8 mouse cellular contexts compared by ENCODE assay signal in genomic region chr12:35895875-35896763, GRCm38 (mm10). TPM values are rescaled to one million over a fixed set of nuclear protein-coding genes. Genes with fewer than 3 reads are reported as not detected.
A peak's percentile ranks its signal among the peaks of the same experiment; 100 is the strongest.
DNase-seq lines count a peak whose midpoint lies in the region; ATAC-seq lines count a peak whose summit lies in the region.

No protein-coding gene starts in this region.

- H3K36me3 ChIP-seq in intestine, embryonic 14.5 days (ENCODE audit: control insufficient read depth, insufficient read depth, low read length): no peaks in the 10 kb centered on the region
- no peaks in the 10 kb centered on the region for H3K36me3 ChIP-seq in limb, embryonic 12.5 days
- H3K36me3 ChIP-seq in midbrain, embryonic 13.5 days: no peaks in the 10 kb centered on the region
- no peaks in the 10 kb centered on the region for H3K36me3 ChIP-seq in splenic B cell, adult 2 months (ENCODE audit: control insufficient read depth, insufficient read depth, low read length, poor library complexity, severe bottlenecking)

- H3K4me3 ChIP-seq in intestine, embryonic 14.5 days (ENCODE audit: low read depth, low read length): peak overlapping the region; percentile 22
- H3K4me3 ChIP-seq in limb, embryonic 12.5 days (replicated peaks): peak overlapping the region; percentile 33
- peak overlapping the region; percentile 43 for H3K4me3 ChIP-seq in midbrain, embryonic 13.5 days (replicated peaks)

- 30% methylated on average over 20 of the region's 20 CpGs for WGBS in intestine, embryonic 14.5 days
- WGBS in limb, embryonic 12.5 days: 31% methylated on average over 20 of the region's 20 CpGs
- WGBS in midbrain, embryonic 13.5 days: 13% methylated on average over 20 of the region's 20 CpGs

- H3K9ac ChIP-seq in intestine, embryonic 14.5 days (ENCODE audit: low read length): peak overlapping the region; percentile 30; the same call in 1 of the 2 replicates
- no peak overlapping the region for H3K9ac ChIP-seq in limb, embryonic 12.5 days (replicated peaks)
- H3K9ac ChIP-seq in midbrain, embryonic 13.5 days (replicated peaks): peak overlapping the region; percentile 56; the same call in 1 of the 2 replicates

- H3K9me3 ChIP-seq in intestine, embryonic 14.5 days (ENCODE audit: control insufficient read depth, low read length): no peaks in the 10 kb centered on the region
- no peaks in the 10 kb centered on the region for H3K9me3 ChIP-seq in limb, embryonic 12.5 days
- H3K9me3 ChIP-seq in midbrain, embryonic 13.5 days: no peaks in the 10 kb centered on the region

- no peaks in the 10 kb centered on the region for H3K4me1 ChIP-seq in intestine, embryonic 14.5 days (replicated peaks; ENCODE audit: control insufficient read depth, insufficient read depth, low read length)
- H3K4me1 ChIP-seq in limb, embryonic 12.5 days (replicated peaks): no peaks in the 10 kb centered on the region
- H3K4me1 ChIP-seq in midbrain, embryonic 13.5 days (replicated peaks): peaks cover 29% of the 10 kb centered on the region

- H3K27ac ChIP-seq in intestine, embryonic 14.5 days (ENCODE audit: low read depth): no peak overlapping the region
- no peak overlapping the region for H3K27ac ChIP-seq in limb, embryonic 12.5 days
- peak overlapping the region; percentile 80 for H3K27ac ChIP-seq in midbrain, embryonic 13.5 days

- H3K27me3 ChIP-seq in intestine, embryonic 14.5 days (replicated peaks; ENCODE audit: control insufficient read depth, insufficient read depth, low read length): no peaks in the 10 kb centered on the region
- H3K27me3 ChIP-seq in limb, embryonic 12.5 days: no peaks in the 10 kb centered on the region
- no peaks in the 10 kb centered on the region for H3K27me3 ChIP-seq in midbrain, embryonic 13.5 days
- H3K27me3 ChIP-seq in splenic B cell, adult 2 months (ENCODE audit: control insufficient read depth, insufficient read depth, low read length, poor library complexity, severe bottlenecking): no peaks in the 10 kb centered on the region

- no peak for ATAC-seq in intestine, embryonic 14.5 days (replicated peaks; ENCODE audit: low FRiP score, low TSS enrichment, low read depth)
- no peak for ATAC-seq in limb, embryonic 12.5 days (ENCODE audit: insufficient number of reproducible peaks, insufficient read depth, low FRiP score, low TSS enrichment, low read depth)
- ATAC-seq in midbrain, embryonic 13.5 days: peak; percentile 34

- H3K4me2 ChIP-seq in intestine, embryonic 14.5 days (ENCODE audit: low read length): peak overlapping the region; percentile 56
- H3K4me2 ChIP-seq in limb, embryonic 12.5 days: peak overlapping the region; percentile 56
- peak overlapping the region; percentile 57 for H3K4me2 ChIP-seq in midbrain, embryonic 13.5 days (replicated peaks)

- DNase-seq in ovary, postnatal 36 days (ENCODE audit: low spot score): peak; percentile 33
- DNase-seq in ovary, adult 18-20 months (ENCODE audit: low spot score): no peak
- DNase-seq in cerebellum, adult 9-11 months: peak; percentile 15
- peak; percentile 55 for DNase-seq in frontal cortex, postnatal 25 days (ENCODE audit: low spot score in 2 of 2)
- peak; percentile 80 for DNase-seq in intestine, embryonic 14.5 days (ENCODE audit: low spot score)
- peak; percentile 75 for DNase-seq in splenic B cell, adult 2 months (ENCODE audit: low read depth, low spot score)

RNA-seq across cellular contexts. Expression of gene Agr3, which starts 29.3 kb away (rescaled TPM):
- polyA plus RNA-seq in intestine, embryonic 14.5 days (2014; fragmentation: Nextera tagmentation; extraction: Ambion mirVana): not detected in 2 replicates
- not detected in 2 replicates for polyA plus RNA-seq in limb, embryonic 12.5 days (2016; fragmentation: Nextera tagmentation; extraction: Ambion mirVana)
- polyA plus RNA-seq in midbrain, embryonic 13.5 days (2015; fragmentation: Nextera tagmentation; extraction: Ambion mirVana): not detected in 2 replicates
